Mouse (Mus musculus) ES-E14 (cell line): ENCODE data around the gene D8Ertd738e.

Experiments used
- HCFC1 ChIP-seq: IDR thresholded peaks from 2 replicates; pipeline ENCODE4 v1.6.1; 2012; ENCODE audit warnings: low read length, inconsistent platforms, borderline replicate concordance; ENCODE audit not compliant: insufficient read depth
- ZC3H11A ChIP-seq: IDR thresholded peaks from 2 replicates; pipeline ENCODE4 v1.6.1; 2012; ENCODE audit warnings: low read depth, mild to moderate bottlenecking, inconsistent platforms, low read length, borderline replicate concordance
- ZNF384 ChIP-seq: IDR thresholded peaks from 2 replicates; pipeline ENCODE4 v1.6.1; 2012; ENCODE audit warnings: low read depth, low read length, inconsistent platforms

DNA sequence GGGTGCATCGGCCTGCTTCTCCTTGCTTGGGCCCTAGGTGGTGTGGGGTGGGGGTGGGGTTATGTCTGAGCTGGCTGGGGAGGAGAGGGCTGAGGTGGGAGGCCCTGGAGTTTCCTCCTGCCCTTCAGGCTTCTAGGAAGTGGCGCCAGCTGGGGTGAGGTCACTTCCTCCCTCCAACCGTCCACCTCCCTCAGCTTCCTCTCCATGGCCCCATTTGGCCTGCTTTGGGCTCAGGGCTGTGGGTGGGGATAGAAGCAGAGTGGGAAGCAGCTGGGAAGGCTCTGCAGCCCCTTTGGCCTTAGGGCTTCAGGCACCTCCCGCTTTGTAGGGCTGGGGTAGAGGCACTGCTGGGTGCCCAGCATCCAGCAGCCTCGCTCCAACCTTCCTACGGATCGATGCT lies 41.7 kb downstream of the D8Ertd738e start:
- TF ChIP-seq HCFC1 (no peak), ZC3H11A (no peak), ZNF384 (no peak)
